Mouse (Mus musculus) bone marrow, adult 2 months (tissue): ENCODE measurements around the gene Tead4. TPM values are rescaled to one million over a fixed set of nuclear protein-coding genes. Genes with fewer than 3 reads are reported as not detected.

Experiments
- H3K27ac ChIP-seq: fragments of 200-500 bp; 2 replicates; pipeline ENCODE4 v1.5.1; 2012; ENCODE audit warnings: low read depth, mild to moderate bottlenecking, control low read depth, inconsistent platforms, low read length; ENCODE audit not compliant: control insufficient read depth, poor library complexity, insufficient read depth
- H3K4me1 ChIP-seq: fragments of 200-500 bp; 2 replicates; pipeline ENCODE4 v1.6.1; 2011; ENCODE audit warnings: low read length; ENCODE audit not compliant: control insufficient read depth, insufficient read depth
- H3K4me3 ChIP-seq: fragments of 200-500 bp; replicated peaks from 2 replicates; pipeline ENCODE3; 2011; ENCODE audit warnings: mild to moderate bottlenecking, low read depth, low read length, control low read depth; ENCODE audit not compliant: control insufficient read depth
- CTCF ChIP-seq: fragments of 200-500 bp; IDR thresholded peaks from 2 replicates; pipeline ENCODE4 v1.5.1; 2011; ENCODE audit warnings: low read length, control low read depth; ENCODE audit not compliant: control insufficient read depth, insufficient read depth
- POLR2A ChIP-seq: fragments of 200-500 bp; IDR thresholded peaks from 2 replicates; pipeline ENCODE4 v1.6.1; 2011; ENCODE audit warnings: low read depth, mild to moderate bottlenecking, control low read depth, low read length, borderline replicate concordance; ENCODE audit not compliant: control insufficient read depth
- WGBS: fragments of 180-500 bp; shearing (Covaris S2); methylation state at CpG from one replicate; pipeline ENCODE4 v1.1.7; 2018; 5-methylcytosine and 5-hydroxymethylcytosine counted together
- polyA plus RNA-seq: library from polyadenylated mRNA; stranded (reverse); fragments of >200 nt; gene quantifications from 2 replicates; pipeline ENCODE4 v1.2.4, GENCODE M21; 2011; ENCODE audit warnings: low replicate concordance; ENCODE audit not compliant: missing spikeins, insufficient read depth, insufficient read length

The Tead4 gene
- polyA plus RNA-seq, 1 experiment, result 0.65 TPM

DNA sequence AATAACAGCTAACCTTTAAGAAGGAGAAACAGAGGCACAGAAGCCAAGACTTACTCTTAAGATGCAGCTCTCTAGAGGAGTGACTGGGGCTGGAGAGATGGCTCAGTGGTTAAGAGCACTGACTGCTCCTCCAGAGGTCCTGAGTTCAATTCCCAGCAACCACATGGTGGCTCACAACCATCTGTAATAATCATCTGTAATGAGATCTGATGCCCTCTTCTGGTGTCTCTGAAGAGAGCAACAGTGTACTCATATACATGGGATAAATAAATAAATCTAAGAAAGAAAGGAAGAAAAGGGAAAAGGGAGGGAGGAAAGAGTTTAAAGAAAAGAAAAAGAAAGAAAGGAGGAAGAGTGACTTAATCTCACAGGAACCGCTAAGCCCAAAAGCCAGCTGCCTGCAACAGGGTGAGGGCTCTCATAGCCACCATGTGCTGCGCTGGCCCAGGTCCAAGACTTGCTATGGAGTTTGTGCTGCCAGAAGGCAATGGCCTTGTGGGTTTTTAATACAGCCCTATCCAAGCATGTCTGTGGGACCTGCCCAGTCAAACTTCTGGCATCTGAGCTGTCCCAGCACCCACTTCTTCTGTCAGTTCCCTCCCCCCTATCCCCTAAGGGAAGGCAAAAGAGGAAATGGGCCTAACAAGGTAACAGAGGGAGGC lies 63.4 kb downstream of the Tead4 start:
- Histone ChIP-seq H3K4me3 (no peak overlapping the region), H3K4me1 (no peaks in the 10 kb centered on the region; the same call in 1 of the 2 replicates), H3K27ac (no peak overlapping the region)
- TF ChIP-seq CTCF (no peak), POLR2A (no peak)
- WGBS, result 56% methylated on average over 2 of the region's 2 CpGs

DNA sequence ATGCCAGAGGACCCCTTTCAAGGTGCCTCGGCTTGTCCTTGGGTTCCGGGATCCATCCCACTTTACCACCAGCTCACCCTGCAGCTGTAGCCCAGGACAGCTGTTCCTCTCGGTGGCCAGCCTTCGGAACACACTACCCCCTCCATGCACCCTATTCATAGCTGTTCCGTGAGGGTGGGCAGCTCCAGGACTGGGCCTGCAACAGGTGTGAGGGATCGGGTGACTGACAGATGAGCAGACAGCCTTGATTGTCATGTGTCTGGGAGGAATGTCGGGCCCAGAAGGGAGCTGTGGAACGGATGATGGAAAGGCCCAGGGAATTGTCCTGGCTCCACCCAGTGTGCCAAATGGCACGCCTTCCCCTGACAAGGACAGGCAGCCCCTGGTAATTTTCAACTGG lies 64.0 kb downstream of the Tead4 start:
- Histone ChIP-seq H3K4me3 (no peak overlapping the region), H3K27ac (no peak overlapping the region), H3K4me1 (no peaks in the 10 kb centered on the region; the same call in 1 of the 2 replicates)
- 75% methylated on average over 9 of the region's 9 CpGs for WGBS
- TF ChIP-seq CTCF (no peak), POLR2A (no peak)

DNA sequence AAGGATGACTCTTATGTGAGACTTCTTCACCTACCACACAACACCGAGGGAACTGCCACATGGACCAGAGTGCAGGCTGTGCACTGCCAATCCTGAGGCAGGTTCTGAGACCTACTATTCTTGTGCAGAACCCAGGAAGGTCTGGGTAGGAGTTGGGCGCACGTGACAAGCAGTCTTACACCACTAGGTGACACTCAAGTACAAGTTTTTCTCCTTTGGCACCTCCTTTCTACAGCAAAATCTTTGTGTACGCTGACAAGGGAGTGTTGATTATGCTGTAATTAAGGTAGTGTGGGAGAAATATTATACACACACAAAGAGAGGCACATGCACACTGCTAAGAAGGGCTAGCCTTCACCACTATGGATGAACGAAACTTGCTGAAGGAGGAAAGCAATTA lies 66.4 kb downstream of the Tead4 start:
- TF ChIP-seq POLR2A (no peak), CTCF (no peak)
- 26% methylated on average over 5 of the region's 5 CpGs for WGBS
- Histone ChIP-seq H3K27ac (no peak overlapping the region), H3K4me1 (no peaks in the 10 kb centered on the region; the same call in 1 of the 2 replicates), H3K4me3 (no peak overlapping the region)

DNA sequence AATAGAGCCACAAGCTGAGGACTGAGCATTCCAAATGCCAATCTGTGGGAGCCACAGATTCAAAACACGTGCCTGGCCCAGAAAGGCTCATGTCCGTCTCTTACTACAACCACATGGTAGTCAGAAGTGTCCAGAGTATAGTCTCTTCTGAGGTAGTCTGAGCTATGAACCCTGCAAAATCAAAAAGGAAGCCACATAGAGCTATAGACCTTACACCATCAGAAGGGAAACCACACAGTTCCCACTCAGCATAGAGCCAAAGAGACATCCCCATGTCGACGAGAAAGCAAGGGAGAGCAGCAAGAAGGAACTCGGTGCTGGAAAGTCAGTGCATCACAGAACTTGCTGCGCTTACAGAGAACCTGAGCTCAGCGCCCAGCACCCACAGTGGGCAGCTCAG lies 68.4 kb downstream of the Tead4 start:
- TF ChIP-seq POLR2A (no peak), CTCF (no peak)
- Histone ChIP-seq H3K4me1 (no peaks in the 10 kb centered on the region; the same call in 1 of the 2 replicates), H3K27ac (no peak overlapping the region), H3K4me3 (no peak overlapping the region)
- 13% methylated on average over 7 of the region's 7 CpGs for WGBS

DNA sequence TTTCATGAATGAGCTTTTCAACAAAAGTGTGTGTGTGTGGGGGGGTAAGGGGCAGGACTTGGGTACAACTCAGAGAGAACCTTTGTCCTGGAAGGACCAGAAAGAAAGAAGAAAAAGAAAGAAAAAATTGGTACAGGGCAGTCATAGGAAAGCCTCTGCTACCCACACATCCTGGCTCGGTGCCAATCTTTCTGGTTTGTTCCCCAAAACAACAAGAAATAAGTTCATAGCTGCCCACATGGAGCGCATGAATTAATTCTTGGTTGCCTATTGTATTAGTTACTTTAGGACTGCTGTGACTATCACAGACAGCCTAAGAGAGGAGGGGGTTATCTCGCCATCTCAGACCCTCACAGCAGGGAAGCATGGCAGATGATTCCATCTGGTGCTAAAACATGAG lies 68.9 kb downstream of the Tead4 start:
- Histone ChIP-seq H3K27ac (no peak overlapping the region), H3K4me1 (no peaks in the 10 kb centered on the region; the same call in 1 of the 2 replicates), H3K4me3 (no peak overlapping the region)
- WGBS, result 8% methylated on average over 3 of the region's 3 CpGs
- TF ChIP-seq POLR2A, result no peak

DNA sequence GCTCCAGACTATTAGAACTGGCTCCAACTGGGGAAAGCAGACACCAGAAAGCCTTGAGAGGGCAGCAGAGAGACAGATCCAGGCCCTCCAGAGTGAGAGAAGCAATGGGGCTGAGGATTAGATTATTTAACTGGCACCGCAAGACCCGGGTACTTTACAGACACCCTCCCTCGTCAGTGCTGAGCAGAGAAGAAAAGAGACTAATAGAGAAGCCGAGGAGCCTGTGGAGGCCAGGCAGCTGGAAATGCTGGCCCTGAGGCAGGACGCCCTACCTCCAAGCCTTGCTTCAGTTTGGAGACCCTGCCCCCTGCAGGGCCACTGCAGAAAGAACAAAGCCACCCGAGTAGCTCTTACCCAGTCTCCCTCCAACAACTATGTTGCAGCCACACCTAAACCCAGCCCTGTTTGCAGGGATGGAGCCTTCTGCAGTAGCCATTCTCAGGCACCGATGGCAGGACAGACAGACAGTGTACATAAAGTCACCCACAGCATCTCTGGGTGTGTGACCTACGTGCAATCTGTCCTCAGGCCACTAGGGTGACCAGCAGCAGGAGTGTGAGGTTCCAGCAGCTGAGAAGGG lies 73.1 kb downstream of the Tead4 start:
- Histone ChIP-seq H3K4me3 (no peak overlapping the region), H3K4me1 (no peaks in the 10 kb centered on the region; the same call in 1 of the 2 replicates), H3K27ac (no peak overlapping the region)
- WGBS, result 26% methylated on average over 8 of the region's 8 CpGs
- TF ChIP-seq POLR2A (no peak), CTCF (0 out of 2 replicates have a peak, but pooled peaks have one; percentile 23)

DNA sequence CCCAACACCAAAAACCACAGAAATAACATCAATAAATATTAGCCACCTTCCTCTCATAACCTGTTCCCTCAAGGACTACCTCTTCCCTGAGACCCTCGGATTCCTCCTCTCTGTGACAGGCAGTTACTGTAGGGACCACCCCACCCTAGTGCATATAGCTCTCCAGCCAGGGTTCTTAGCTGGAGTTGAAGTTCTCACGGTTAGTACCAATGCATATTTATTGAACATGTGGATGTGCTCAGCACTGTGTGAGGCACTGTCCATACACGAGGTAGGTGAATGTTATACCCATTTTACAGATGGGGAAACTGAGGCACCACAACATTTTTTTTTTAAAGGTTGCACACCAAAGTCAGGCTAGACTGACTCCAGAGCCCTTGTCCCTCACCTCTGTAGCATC lies 73.7 kb downstream of the Tead4 start:
- TF ChIP-seq CTCF (no peak), POLR2A (no peak)
- 65% methylated on average over 3 of the region's 3 CpGs for WGBS
- H3K27ac ChIP-seq, result no peak overlapping the region

DNA sequence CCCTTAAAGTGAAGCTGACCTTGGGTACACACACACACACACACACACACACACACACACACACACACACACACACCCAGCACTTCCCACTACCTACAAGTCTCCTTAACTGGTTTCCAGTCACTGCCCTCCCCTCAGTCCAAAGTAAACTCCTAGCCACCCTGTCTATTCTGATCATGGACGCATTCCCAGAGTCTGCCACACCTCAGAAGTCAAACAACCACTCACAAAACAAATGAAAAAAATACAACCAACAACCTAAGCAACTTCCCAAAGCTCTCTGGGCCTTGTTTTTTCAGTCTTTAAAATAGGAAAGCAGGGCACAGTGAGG lies 74.8 kb downstream of the Tead4 start:
- H3K4me1 ChIP-seq, result no peaks in the 10 kb centered on the region
- no peak overlapping the region for H3K27ac ChIP-seq
- WGBS, result 84% methylated on average over 1 of the region's 1 CpGs
- TF ChIP-seq CTCF (no peak), POLR2A (no peak)
- no peak overlapping the region for H3K4me3 ChIP-seq

More for the DNA sequence above, 73.7 kb downstream of the Tead4 start:
- Histone ChIP-seq H3K4me1 (no peaks in the 10 kb centered on the region; the same call in 1 of the 2 replicates), H3K4me3 (no peak overlapping the region)
